Mouse (Mus musculus) left cerebral cortex, adult 18-20 months (tissue): ENCODE data around the gene Slc12a8. TPM values are rescaled to one million over a fixed set of nuclear protein-coding genes. Genes with fewer than 3 reads are reported as not detected.

Source experiments
- DNase-seq, 2 experiments: peaks; one replicate each; pipeline ENCODE4 v3.0.0; 2021 to 2022; ENCODE audit warnings: low spot score in 2 of 2, mixed read lengths in 1 of 2
- total RNA-seq, 2 experiments: library from RNA; stranded (reverse); gene quantifications; 2 replicates each; pipeline ENCODE4 v1.2.3; 2021

Slc12a8 gene
- total RNA-seq, 2 experiments from 2014 or later: 0.98 to 1.1 TPM

DNA sequence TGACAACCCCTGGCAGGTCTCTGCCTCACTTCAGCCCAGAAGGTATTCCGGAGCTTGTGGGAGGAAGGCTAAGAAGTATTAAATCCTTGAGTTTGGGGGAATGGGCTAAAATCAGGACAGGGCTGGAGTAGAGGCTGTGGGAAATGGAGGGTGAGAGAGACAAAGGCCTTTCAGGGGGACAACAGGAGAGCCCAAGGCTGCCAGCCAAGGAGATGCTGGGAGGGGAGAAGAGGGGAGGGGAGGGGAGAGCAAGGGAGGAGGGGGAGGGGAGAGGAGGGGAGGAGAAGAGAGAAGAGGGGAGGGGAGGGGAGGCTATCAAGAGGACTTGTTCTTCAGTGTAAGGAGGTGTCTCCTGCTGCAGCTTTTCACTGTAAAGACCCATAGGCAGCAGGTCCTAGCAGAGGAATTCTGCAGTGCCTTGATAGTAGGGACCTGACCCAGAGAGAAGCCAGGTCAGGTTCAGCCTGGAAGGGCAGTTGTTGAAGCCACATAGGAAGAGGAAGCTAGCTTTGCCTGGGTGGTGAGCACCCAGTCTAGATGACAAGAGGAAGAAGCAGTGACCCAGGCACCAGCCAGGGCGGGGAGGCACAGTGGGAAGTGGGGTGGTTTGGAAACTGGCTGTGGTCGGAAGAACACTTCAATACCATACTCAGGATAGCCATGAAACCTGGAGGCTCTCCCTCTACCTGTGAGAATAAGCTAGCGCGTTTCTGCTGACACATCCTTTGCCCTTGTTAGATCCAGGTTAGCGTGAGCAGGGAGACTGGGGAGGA, 174.0 kb downstream of the Slc12a8 start:
- DNase-seq: no peak

DNA sequence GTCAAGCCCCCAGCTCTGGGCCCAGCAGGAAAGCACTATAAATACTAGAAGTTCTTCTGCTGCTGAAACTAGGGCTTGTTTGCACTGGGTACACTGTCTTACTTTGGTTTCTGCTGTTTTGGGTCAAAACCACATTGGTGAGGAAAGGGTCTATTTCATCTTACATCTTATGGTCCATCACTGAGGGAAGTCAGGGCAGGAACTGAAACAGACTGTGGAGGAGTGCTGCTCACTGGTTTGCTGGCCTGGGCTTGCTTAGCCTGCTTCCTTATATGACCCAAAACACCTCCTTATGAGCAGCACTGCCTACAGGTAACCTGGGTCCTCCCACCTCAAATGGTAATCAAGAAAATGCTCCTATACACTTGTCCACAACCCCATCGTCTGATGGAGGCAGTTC, 176.4 kb downstream of the Slc12a8 start:
- no peak for DNase-seq

DNA sequence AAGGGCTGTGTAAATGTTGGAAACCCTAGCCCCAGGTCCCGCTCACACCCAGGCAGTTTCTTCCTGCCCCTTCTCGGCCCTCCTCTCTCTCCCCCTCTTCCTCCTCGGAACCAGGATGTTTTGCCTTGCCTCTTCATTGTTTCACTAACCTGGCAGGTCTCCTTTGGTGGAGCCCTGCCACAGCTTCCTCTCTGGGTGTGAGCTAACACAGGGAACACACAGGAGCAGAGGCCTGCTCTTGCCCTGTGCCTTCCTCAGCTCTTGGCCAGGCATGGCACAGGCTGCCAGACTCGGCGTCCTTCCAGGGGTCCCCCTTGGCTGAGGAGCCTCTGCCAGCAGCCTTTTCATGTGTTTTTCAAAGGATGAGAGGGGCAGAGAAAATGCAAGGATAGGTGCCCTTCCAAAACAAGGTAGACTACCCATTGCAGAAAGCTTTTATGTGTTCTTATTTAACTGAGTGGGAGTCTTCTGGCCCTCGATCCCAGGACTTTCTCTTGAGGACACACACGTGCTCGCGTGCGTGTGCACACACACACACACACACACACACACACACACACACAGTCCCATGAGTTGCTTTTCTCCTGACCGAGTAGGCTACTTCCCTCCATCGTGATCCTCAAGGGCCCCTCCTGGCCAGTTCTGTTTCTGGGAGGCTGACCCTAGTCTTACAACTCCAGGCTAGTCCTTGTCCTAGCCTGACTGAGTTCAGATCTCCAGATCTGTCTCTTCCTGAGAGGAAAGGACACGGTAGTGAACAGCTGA, 179.9 kb downstream of the Slc12a8 start:
- no peak for DNase-seq

DNA sequence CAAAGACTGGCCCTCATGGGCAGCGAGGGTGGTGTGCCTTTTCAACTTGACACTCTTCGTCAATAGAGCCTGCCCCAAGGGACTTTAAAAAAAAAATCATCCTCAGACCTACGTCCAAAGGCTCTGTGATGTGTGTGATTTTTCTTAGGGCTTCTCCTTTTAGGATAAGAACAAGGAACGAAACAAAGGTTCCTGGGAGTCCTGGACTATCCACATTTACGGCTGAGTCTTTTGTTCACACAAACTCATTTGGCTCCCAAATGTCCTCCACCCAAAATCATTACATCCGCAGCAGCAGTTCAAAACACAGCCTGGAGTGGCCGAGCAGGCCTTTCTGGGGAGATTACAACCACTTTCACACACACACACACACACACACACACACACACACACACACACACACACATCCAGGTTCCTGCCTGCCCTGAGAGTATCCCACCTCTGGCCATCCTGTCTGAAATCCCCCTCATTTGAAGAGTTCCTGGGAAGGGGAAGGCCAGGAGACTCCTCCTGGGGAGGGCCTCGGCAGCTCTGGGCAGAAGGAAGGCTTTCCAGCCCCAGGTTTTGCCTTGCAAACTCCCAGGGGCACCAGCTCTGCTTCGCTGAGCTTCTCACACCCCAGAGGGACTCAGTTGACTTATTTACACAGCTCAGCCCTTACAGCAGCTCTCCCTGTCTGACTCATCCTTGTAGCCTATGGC, 180.6 kb downstream of the Slc12a8 start:
- DNase-seq: no peak

DNA sequence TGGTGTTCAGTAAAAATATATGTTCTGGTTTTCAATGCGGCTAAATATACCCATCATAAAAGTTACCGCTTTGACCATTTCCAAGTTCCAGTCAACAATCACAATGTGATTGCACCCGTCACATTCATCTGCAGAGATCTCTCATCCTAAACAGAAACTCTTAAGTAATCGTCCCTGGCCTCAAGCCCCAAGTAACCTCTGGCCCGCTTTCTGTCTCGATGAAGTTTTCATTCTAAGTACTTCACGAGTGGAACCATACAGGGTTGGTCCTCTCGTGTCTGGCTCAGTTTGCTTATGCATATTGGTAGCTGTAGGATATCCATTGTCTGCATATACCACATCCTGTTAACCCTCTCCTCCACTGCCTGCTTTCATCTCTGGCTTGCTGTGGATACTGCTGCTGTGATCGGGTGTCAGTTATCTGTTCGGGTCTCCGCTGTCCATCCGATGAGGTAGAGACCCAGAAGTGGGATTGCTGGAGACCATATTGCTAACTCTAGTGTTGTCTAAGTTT, 181.2 kb downstream of the Slc12a8 start:
- DNase-seq: no peak

DNA sequence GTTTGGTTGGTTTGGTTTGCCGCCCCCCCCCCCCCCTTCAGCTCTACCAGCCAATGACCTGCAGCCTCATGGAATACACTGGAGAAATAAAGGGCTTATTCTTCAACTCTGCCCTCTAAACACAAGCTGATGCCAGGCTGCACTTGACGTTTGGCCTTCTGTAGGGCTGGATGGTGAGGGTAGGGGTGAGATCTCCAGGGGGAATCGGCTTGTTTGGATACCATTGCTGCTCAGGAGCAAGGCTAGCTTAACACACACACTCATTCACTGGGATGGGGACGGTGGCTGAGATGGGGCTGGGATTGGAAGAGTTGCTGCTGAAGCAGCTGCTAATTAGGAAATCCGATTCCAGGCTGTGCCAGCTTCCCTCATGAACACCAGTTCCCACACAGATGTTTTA, 183.5 kb downstream of the Slc12a8 start:
- no peak for DNase-seq

DNA sequence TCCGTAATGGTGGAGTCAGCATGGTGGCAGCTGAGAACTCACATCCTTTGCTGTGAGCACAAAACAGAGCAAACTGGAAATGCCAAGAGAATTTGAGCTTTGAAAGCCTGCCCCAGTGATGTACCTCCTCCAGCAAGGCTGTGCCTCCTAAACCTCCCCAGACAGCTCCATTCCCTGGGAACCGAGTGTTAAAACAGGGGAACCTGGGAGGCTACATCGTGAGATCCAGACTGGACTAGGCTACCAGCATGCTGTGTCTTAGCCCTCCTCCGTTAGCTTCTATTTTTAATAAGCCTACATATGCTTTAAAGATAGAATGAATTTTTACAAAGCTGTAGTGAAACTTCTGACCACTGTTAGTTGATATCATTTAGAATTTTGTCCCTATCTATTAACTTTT, 184.7 kb downstream of the Slc12a8 start:
- no peak for DNase-seq

DNA sequence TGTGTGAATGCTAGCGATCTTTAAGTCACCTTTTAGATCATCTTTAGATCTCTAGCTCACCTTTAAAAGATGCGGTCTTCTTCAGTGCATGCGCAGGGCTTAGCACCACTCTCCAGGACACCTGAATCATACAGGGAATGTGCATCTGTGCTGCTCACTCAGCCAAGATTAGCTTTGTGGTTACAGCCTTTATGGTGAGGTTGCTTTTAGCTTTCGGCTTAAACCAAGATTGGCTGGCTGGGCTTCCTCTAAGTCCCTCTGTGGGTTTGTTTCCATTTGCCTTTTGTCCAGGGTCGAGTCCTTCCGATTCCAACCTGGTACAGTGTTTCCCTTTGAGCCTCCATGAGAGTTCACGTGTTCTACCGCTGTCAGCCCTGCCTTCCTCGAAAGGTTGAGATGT, 187.2 kb downstream of the Slc12a8 start:
- no peak for DNase-seq

DNA sequence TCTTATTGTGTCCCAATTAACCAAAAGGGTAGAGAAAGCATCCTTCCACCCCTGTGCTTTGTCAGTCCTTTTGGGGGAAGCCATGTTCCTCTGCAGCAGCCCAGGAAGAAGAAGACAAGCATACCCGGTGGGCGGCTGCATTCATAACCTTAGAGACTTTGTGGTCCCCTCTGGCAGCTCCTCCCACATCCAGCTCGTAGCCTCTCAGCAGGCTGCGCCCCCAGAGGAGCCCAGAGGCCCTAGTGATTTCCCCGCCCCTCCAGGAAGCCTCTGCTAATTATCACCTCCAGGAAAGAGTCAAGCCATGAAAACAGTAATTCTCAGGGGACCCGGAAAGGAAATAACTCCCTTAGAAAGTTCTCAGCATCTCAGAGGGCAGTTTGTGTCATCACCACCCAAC, 188.1 kb downstream of the Slc12a8 start:
- no peak for DNase-seq

DNA sequence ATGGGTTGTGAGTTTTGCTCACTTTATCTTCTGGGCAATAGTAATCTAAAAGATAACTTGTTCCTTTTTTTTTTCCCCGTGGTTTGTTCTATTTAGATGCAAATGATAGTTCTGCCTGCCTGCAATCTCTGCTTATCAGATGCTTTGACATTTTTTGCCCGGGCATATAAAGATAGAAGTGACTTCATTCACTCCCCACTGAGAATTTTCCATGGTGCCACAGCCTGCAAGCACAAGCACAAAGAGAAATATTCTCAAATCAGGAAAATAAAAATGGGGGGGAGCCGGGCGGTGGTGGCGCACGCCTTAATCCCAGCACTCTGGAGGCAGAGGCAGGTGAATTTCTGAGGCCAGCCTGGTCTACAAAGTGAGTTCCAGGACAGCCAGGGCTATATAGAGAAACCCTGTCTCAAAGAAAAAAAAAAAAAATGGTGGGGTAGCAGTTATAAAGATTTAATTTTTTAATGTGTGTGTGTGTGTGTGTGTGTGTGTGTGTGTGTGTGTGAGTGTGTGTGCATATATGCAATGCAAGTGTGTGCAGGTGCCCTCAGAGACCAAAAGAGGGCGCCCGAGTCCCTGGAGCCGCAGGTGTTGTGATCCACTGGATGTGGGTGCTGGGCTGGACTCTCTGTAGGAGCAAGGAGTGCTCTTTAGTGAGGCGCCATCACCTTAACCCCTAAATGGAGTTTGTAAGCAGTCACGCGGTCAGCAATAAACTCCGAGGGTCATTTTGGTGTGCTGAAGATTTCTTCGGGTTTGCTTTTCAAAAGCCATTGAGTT, 189.2 kb downstream of the Slc12a8 start:
- DNase-seq: no peak

DNA sequence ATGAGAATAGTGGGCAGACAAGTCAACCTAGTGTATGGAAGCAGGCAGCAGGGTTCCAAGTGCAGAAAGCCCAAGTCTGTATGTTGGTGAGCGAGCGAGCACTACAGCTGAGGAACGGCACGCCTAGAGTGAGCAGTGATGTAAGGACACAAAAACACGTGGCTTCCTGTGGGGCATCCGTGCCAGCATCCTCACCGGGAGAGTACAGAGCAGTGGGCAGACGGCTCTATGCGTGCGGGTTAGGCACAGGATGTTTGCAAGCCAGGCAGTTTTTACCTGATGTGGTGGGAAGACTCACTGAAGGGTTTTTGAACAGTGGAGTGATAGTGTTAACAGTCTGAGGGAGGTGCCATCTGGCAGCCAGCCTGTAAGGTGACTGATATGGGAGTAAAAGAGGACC, 190.9 kb downstream of the Slc12a8 start:
- no peak for DNase-seq

DNA sequence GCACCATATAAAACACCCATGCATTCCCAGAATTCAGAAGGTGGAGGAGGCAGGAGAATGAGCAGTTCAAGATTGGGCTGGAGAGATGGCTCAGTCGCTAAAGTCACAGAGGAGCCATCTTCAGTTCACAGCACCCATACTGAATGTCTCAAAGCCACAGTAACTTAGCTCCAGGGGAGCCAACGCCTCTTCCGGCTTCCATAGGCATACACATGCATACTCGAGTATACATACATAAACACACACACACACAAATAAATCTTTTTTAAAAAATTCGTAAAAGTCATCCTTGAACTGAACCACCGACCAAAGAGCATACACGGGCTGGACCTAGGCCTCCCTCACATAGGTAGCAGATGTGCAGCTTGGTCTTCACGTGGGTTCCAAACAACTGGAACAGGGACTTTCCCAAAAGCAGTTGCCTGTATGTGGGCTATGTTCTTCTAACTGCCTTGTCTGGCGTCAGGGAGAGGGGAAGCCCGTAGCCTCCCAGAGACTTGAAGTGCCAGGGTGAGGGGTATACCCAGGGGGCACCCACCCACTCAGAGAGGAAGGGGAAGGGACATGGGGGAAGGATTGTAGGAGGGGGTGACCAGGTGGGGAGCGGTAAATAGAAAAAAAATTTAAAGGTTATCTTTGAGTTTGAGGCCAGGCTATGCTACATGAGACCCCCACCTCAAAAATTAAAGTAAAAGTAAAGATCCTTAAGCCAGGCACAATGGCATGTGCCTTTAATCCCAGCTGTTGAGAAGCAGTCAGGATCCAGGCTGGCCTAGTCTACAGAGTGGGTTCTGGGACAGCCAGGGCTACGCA, 191.7 kb downstream of the Slc12a8 start:
- no peak for DNase-seq

Other genes starting within 250 kb of the Slc12a8 start
- 100 to 1,000 TPM; 181 to 182 TPM for gene Zfp148, start 136.5 kb upstream of the Slc12a8 start, total RNA-seq
- gene Heg1, start 167.0 kb downstream of the Slc12a8 start, total RNA-seq: 10 to 100 TPM; 25.0 to 25.2 TPM